Mouse (Mus musculus) heart, adult 2 months (tissue): Measurements from ENCODE around the gene Eml6.

Source experiments
- CTCF ChIP-seq: fragments of 200-600 bp; IDR thresholded peaks from 2 replicates; pipeline ENCODE4 v1.8.1; 2022; ENCODE audit warnings: antibody characterized with exemption, mild to moderate bottlenecking, moderate library complexity
- EP300 ChIP-seq: fragments of 200-500 bp; IDR thresholded peaks from 2 replicates; pipeline ENCODE4 v1.6.1; 2011; ENCODE audit warnings: low read depth, low read length, control low read depth; ENCODE audit not compliant: insufficient read depth
- POLR2A ChIP-seq: fragments of 200-500 bp; IDR thresholded peaks from 2 replicates; pipeline ENCODE4 v1.6.1; 2011; ENCODE audit warnings: mild to moderate bottlenecking, low read depth, low read length, control low read depth; ENCODE audit not compliant: insufficient read depth

DNA sequence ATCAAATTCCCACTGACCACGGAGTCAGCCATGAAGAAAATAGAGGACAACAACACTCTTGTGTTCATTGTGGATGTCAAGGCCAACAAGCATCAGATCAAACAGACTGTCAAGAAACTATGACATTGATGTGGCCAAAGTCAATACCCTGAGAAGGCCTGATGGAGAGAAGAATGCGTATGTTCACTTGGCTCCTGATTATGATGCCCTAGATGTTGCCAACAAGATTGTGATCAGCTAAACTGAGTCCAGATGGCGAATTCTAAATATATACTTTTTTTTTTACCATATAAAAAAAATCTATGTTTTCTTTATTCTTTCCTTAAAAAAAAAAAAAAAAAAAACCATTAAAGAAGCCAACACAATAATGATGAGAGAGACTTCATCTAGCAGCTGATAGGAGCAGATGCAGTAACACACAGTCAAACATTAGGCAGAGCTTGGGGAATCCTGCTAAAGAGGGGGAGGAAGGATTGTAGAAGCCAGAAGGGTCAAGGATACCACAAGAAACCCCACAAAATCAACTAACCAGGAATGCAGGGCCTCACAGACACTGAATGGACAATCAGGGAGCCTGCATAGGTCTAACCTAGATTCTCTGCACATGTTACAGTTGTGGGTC is 185.1 kb downstream of the Eml6 start:
- TF ChIP-seq CTCF (no peak), POLR2A (no peak), EP300 (no peak)
